Mouse (Mus musculus): ENCODE data around the gene Kcp.

Kcp gene

DNA sequence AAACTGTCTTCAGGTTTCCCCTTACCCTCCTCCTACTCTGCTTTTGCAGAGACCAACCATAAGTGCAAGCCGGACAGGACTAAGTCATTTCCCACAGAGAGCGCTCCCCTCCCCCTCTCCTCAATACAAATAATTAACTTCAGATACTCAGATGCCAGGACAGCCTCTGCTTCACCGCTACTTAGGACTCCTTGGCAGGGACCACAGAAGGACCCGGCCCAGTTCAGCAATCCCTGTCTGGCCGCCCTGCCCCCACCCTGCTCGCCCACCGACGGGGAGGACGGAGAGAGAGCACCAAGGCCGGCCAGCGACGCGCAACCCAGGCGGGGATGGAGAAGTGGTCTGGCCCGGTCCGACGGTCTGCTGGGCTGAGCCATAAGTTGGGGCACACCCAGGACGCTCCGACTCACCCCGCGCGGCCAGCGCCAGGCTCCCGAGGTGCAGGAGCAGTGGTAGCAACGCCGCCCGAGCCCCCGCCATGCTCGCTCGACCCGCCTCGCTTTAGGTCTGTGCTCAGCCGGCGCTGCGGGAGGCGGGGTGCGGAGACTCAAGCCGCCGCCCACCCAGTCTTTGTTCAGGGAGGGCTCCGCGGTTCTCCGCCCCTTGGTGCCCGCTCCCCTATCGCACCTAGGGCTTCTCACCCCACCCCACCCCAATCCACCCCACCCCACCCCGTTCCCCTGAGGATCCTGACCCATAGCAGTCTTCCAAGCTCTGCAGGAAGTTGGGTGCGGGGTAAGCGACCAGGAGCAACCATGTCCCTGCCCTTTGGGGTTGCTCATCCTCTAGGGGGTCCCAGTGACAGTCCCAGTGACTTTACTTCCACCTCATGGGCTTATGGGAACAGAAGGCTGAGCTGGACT is at the start of gene Kcp:
Gene Kcp (minus strand): TSS at position 506 of the 863 bp plus-strand sequence.
- peak; percentile 75 for DNase-seq

GRCm38 (mm10) chr6:29557112-29557511 is 49.4 kb upstream of the Kcp start:
- DNase-seq, result no peak

DNA sequence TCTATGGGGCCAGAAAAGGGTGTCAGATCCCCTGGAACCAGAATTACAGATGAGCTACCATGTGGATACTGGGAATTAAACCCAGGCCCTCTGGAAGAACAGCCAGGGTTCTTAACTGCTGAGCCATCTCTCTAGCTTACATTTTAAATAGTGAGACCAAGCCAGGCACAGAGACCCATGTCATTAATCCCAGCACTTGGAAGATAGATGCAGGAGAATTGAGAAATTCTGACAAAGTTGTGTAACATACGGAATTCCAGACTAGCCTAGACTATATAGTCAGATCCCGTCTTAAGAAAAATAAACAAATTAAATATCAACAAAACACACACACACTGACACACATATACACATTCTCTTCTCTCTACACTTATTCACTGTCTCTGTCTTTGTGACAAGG is 44.8 kb upstream of the Kcp start:
- no peak for DNase-seq

DNA sequence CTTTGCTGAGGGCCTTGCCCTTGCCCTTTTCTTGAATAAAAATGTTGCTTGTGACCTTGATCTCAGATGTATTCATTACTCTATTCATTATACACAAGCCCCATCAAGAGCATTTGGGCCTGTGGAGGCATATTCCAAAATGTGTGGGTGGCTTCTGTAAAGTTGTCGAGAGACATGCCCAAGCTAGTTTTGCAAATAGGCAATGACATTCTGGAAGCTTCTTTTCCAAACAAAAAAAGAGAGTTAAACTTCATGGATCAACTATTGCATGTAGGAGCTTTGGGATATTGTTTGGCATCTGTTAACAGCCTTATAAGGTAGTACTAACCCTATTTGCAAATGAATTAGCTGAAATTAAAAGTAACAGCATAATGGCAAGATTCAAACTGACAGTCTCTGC is 40.3 kb upstream of the Kcp start:
- DNase-seq, result no peak

- DNase-seq, result no peak
These were observed 39.8 kb upstream of the Kcp start for GRCm38 (mm10) chr6:29547582-29547981.

DNA sequence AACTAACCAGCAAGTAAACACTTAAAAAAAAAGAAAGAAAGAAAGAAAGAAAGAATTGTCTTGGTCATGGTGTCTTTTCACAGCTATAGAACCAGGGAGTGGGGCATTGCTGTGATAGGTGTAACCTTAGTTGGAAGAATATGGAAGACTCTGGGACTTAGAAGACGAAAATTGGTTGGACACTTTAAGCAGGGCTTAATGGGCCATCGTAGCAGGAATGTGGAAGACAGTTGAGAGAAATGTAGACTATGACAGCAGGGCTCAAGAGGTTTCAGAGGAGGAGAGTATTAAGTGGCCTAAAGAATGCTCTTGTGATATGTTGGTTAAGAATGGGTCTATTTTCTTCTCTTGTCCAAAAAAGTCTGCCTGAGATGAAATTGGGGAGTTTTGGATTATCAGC is 37.9 kb upstream of the Kcp start:
- no peak for DNase-seq

DNA sequence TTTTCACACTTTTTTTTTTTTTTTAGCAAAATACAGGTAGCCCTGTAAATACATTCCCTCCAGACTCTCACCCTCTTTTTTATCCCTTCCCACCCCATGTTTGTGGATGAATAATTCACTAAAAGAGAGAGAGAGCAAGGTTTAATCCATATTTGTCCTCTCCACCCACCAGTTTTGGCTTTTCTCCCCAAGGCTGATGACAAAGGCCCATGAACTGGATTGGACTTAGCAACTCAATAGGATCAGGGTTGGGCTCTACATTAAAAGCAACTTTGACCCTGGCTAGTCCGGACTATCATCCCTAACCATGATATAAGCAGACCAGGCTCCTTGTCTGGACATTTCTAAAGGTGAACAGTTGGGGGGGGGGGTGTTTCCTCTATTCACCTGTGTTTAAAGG is 33.2 kb upstream of the Kcp start:
- no peak for DNase-seq

DNA sequence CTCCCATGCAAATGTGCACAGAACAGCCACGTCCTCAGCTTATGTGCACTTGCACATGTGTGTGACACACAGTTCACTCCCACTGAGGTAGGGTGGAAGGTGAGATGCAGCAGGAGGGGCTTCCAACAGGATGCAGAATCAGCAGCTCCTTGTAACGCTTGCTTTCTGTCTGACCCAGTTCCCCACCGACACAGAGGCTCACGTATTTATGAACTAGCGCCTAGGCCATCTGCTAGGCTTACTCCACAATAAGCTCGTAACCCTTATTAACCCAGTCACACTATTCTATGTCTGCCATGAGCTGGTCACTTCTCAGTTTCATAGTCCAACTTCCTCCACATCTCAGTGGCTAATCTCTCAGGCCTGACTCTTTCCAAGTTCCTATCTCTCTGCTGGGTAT is 32.5 kb upstream of the Kcp start:
- no peak for DNase-seq

- DNase-seq, result no peak
These were observed 31.8 kb upstream of the Kcp start for GRCm38 (mm10) chr6:29539502-29539901.

- no peak for DNase-seq
These were observed 29.5 kb upstream of the Kcp start for GRCm38 (mm10) chr6:29537221-29537620.

DNA sequence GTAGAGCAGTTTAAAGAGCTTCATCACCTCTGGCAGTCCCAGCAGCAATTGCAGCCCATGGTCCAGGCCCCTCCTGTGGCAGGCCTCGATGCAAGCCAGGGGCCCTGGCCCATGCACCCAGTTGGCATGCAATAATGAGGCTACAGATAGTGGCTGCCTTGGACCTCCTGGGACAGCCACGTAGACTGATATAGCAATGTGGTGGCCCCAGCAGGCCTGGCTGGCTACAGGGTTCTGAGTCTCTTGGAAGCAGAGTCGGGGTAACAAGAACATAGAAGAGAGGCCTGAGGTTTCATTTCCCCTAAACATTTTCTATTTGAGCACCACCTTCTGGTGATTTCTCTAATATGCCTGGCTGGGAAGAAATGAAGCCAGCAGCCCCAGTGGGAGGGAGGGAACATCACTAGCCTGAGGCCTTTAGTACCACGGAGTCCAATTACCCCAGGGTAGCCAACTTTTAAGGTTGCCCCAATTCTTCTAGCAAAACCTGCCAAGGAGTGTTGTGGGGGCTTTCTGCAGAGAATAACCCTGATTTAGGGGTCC is 29.0 kb upstream of the Kcp start:
- peak; percentile 22 for DNase-seq

- no peak for DNase-seq
These were observed 27.6 kb upstream of the Kcp start for GRCm38 (mm10) chr6:29535316-29535715.

DNA sequence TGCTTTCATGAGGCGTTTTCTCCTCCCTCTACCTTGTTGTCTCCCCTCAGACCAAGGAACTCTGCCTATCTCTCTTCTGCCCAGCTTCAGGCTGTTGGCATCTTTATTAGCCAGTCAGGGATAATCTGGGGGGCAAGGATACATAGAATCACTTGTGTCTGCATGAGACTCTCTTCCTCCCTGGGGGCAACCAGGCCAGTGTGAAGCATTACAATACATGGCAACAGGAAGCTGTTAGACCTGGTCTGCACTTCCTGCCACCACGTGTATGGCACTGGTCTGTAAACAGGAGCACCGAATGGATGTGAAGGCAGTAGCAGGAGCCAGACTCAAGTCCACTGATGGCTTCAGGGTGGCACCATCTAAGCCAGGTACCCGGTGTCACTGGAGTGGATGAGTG is 22.3 kb upstream of the Kcp start:
- DNase-seq, result no peak

- no peak for DNase-seq
These were observed 21.7 kb upstream of the Kcp start for GRCm38 (mm10) chr6:29529444-29529820.

DNA sequence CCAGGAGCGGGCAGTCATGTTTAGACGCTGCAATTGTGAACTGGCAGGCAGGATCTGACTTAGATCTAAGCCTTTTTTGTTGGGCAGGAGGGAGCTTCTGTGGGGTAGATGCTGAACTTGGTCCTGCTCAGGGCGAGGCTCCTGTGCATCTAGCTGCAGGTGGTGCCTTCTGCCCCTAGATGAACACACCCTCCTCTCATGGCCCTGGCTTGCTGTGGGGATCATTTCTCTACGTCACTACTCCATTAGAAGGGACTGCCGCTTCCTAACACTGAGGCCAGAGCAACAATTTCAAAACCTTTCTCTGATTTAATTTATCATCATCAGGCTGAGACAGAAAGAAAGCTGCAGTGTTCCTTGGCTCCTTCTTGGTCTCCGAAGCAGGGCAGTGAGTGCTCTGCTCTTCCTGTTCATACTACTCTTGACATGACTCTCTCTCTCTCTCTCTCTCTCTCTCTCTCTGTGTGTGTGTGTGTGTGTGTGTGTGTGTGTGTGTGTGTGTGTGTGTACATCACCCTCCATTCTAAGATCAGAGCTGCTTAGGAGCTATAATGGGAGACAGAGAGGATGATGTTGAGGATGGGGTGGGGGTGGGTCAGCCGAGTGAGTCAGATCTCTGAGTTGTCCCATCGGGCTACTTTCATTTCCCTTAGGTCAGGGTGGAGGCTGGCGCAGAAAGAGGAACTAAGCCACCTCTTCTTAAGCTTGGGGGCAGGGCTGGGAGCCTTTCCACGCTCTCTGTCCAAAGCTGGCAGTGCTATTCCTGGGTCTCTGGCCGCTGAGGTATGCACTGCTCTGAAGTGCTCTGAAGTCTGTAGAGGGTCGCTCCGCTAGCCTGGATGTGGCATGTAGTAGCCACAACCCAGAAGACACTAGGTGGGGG is 21.1 kb upstream of the Kcp start:
- no peak for DNase-seq

DNA sequence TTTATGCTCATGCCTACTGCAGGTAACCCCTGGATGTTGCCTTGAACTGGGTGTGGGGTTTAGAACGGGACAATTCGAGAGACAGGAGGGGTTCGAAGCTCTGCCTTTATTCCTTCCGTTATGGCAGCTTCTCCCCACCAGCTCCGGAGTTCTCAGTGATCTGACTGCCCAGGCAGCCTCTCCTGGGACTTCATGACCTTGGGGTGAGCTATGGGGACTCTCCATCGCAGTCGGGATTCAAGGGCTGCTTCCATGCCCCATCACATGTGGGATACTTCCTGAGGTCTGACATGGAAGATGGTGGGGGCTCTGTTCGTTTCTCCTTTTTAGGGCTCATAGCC is 20.4 kb upstream of the Kcp start:
- DNase-seq, result no peak

DNA sequence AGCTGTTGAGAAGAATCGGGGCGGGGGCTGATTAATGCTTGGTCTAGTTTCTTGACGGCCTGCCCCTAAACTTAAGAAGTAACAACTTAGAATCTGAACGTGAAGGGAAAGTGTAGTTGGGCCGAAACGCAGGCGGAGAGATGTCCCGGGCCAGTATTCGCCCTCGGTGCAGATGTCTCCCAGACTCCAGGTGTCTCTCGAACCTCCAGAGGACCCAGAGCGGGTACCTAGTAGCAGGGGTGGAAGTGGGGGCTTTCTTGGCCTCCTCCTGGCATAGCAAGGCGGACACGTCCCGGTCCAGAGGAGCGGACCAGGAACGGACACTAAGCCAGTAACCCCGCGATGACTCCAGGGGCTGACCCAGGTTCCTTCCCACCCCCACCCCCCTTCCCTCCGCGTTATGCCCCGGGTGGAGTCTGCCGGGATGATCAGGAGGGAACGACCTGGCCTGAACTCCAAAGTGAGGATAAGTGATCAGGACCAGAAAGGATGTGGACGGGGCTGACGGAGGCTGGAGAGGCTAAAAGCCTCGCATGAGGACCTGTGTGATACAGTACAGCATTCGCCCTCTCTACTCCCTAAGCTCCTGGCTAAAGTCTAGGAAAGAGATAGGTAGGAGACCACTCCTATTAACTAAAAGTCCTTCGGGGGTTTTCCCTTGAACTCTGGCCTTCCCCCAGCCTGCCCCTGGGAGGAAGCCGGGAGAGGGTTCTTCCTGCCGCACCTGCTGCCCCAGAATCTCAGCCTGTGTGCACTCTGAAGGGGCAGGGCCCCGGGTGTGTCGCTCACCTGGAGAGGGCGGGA is 19.8 kb upstream of the Kcp start:
- no peak for DNase-seq

DNA sequence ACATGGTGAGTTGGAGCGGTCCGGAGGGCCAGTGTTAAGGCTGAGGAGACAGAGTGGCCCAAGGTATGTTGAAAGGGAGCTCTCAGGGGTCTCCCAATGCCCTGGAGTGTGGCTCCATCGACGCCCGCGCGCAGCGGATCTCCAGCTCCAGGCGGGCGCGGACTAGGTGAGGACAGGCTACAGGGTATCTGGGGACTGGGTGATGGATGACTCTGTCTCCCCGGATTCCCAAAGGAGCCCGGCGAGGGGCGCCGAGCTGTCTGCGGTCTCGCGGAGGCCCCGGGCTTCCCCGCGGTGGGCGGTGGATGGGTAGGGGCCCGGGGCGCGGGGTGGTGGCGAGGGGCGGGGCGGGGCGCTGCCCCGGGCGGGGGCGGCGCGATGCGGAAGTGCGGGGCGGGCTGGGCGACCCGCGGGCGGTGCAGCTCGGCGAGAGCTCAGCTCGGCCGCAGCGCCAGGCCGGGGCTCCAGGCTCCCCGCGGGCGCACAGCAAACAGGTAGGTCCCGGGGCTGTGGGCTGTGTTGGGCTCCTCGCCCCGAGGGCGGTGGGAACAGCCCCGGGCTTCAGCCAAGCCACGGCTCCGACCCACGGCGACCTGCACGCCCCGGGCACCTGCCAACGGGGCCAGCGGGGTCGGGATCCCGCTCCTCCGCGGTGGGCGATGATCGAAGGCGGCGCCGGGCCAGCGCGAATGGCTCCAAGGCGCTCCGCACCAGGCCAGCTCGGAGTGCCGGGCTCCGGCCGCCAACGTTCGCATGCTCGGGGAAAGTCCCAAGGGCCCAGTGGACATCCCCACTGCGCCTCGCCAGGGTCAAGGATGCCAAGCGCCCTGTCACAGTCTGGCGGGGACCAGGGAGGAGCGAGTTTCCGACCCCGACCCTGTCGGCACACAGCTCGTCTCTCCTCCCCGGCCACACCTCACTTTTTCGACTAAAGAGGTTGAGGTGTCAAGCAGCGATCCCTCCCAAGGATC is 18.8 kb upstream of the Kcp start, which contains the start of gene Irf5:
Gene Irf5 (plus strand): TSS at position 345 of the 971 bp plus-strand sequence.
- peak; percentile 64 for DNase-seq

DNA sequence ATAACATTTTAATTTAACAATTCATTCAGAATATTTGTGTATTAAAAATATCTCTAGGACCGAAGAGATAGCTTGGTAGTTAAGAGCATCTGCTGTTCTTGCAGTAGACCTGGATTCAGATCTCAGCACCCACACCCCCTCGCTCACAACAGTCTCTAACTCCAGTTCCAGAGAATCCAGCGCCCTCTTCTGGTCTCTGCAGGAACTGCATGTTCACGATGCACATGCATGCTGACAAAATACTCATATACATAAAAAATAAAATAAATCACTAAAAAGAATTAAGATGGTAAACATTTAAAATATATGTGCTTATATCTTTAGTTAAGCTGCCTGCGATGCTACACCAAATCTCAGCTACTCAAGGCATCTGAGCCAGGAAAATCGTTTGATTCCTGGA is 17.5 kb upstream of the Kcp start:
- no peak for DNase-seq

- DNase-seq, result peak; percentile 32
These were observed 16.3 kb upstream of the Kcp start for GRCm38 (mm10) chr6:29524034-29524489.

DNA sequence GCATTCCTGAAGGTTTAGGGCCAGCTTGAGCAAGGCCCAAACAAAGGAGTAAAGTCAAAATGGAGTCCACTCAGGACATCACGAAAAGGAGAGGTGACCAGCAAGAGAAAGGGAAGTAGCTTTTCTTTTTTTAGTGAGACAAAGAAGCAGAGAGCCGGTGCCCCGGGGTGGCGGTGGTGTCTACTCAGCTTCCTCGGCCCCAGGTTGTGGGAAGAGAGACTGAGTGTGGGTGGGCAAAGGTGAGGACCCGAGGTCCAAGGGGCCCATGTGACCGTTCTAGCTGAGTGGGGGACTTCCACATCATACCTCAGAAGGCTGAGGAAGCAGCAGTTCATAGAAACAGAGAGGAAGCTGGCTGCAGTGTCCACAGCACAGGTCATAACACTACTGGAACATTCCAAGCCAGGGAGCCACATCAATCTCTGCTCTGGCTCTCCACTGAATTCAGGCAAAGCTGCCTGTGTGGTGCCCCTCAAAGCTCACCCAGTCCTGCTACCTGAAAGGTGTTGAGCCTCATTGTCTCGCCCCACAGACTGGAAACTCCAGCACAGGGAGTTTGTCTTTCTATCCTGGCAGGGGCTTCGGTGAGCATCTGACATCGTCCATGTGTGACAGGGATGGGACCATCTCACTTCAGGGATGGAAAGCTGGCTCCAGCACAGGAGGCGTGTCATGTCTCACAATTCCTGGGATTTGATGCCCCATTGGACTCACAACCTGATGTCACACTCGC is 15.7 kb upstream of the Kcp start:
- DNase-seq, result no peak
